In the genomic region with DNA sequence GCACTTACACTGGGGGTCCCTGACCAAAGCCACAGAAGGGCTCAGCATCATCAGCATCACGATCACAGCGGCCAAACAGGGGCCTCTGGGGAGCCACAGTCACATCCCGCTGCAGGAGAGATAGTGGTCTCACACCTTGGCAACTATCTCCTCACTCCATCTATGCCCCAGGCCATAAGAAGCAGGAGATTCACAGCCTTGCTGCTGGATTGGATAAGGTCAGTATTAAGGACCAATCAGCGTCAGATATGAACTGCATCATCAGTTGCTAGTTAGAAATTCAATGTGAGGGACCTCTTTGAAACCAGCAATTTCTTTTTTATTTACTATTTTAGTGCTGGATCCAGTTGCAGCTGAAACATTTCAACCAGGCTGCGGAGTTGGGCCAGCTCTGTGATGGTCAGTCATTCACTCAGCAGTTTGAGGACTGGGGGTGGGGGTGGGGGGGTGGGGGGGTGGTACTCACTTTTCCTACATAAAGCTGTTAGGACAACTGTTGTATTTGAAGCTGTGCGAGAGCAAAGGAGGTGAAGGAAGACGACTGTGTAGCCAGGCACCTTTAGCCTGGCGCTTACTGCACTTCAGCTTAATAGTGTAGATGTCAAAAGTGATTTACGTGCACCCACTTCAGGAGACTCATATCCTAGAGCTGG, we compare ENCODE assay signal across 8 mouse cellular contexts. TPM values are rescaled to one million over a fixed set of nuclear protein-coding genes. Genes with fewer than 3 reads are reported as not detected.
DNase-seq lines count a peak whose midpoint lies in the region; ATAC-seq lines count a peak whose summit lies in the region.

No protein-coding gene starts in this region.

- no peaks in the 10 kb centered on the region for H3K9me3 ChIP-seq in embryonic facial prominence, embryonic 11.5 days (replicated peaks; ENCODE audit: control insufficient read depth, low read length)

- peak; percentile 25 for DNase-seq in adrenal gland, adult 8-10 months
- DNase-seq in embryonic facial prominence, embryonic 11.5 days (ENCODE audit: low spot score) = peak; percentile 77
- DNase-seq in heart, postnatal 10 days = peak; percentile 78 to 79
- peak; percentile 78 for DNase-seq in large intestine, adult 2 months (ENCODE audit: low read depth, low spot score)
- DNase-seq in lung, adult 18-20 months = peak; percentile 19 to 76
- DNase-seq in thymus, postnatal 36 days = peak; percentile 14 to 17

- peak overlapping the region; percentile 42 for H3K4me3 ChIP-seq in embryonic facial prominence, embryonic 11.5 days (ENCODE audit: low read depth, low read length)

- WGBS in embryonic facial prominence, embryonic 11.5 days = 13% methylated on average over 9 of the region's 9 CpGs
- WGBS in large intestine, adult 2 months = 20% methylated on average over 9 of the region's 9 CpGs

- no peaks in the 10 kb centered on the region for H3K36me3 ChIP-seq in embryonic facial prominence, embryonic 11.5 days (replicated peaks; ENCODE audit: control insufficient read depth, insufficient read depth, low read depth, low read length)

- no peaks in the 10 kb centered on the region for H3K4me1 ChIP-seq in embryonic facial prominence, embryonic 11.5 days (ENCODE audit: control insufficient read depth, insufficient read depth, low read length)

- H3K4me2 ChIP-seq in embryonic facial prominence, embryonic 11.5 days (ENCODE audit: low read depth, low read length) = peak overlapping the region; percentile 71

- peak; percentile 93 for ATAC-seq in CD4-positive, CD25-positive, alpha-beta regulatory T cell, adult 4 months
- peak; percentile 68 for ATAC-seq in embryonic facial prominence, embryonic 11.5 days (replicated peaks; ENCODE audit: insufficient number of reproducible peaks, low FRiP score, low TSS enrichment, low read depth)
- ATAC-seq in neutrophil, adult 5-6 weeks (ENCODE audit: extremely low read depth, insufficient number of reproducible peaks, low FRiP score, poor library complexity, severe bottlenecking) = peak; percentile 78

- H3K9ac ChIP-seq in embryonic facial prominence, embryonic 11.5 days (replicated peaks; ENCODE audit: low read length) = no peak overlapping the region

- H3K27ac ChIP-seq in embryonic facial prominence, embryonic 11.5 days (replicated peaks; ENCODE audit: low read depth, low read length) = peak overlapping the region; percentile 57; the same call in 1 of the 2 replicates

- intact Hi-C loops in heart, postnatal 10 days (cut with DNase I) = no loop called here

- H3K27me3 ChIP-seq in embryonic facial prominence, embryonic 11.5 days (ENCODE audit: control insufficient read depth, insufficient read depth, low read length) = no peaks in the 10 kb centered on the region

RNA-seq across cellular contexts. Expression of a gene that starts 0.4 kb away (rescaled TPM):
- 1 to 10 TPM; 1.8 to 1.9 TPM for polyA plus RNA-seq in CD4-positive, CD25-positive, alpha-beta regulatory T cell, adult 4 months (2017; shearing (Covaris generic))
- 1 to 10 TPM; 1.7 to 8.6 (median 5.6) TPM for total RNA-seq in adrenal gland, adult 8-10 months (2022)
- 0.39 and 0.72 TPM in 2 replicates for polyA plus RNA-seq in embryonic facial prominence, embryonic 11.5 days (2014; fragmentation: Nextera tagmentation; extraction: Ambion mirVana)
- not detected for total RNA-seq in heart, postnatal 10 days (2021)
- polyA plus RNA-seq in large intestine, adult 2 months (2012; rRNA removed) = 0.64 and 1.3 TPM in 2 replicates
- 12.5 and 14.0 TPM in 2 replicates for total RNA-seq in neutrophil, adult 5-6 weeks (2017)

RNA-seq across cellular contexts. Expression of a gene that starts 21.3 kb away (rescaled TPM):
- not detected for polyA plus RNA-seq in CD4-positive, CD25-positive, alpha-beta regulatory T cell, adult 4 months (2017; shearing (Covaris generic))
- not detected for total RNA-seq in adrenal gland, adult 8-10 months (2022)
- polyA plus RNA-seq in embryonic facial prominence, embryonic 11.5 days (2014; fragmentation: Nextera tagmentation; extraction: Ambion mirVana) = not detected in 2 replicates
- total RNA-seq in heart, postnatal 10 days (2021) = not detected
- polyA plus RNA-seq in large intestine, adult 2 months (2012; rRNA removed) = 81.1 and 155 TPM in 2 replicates
- total RNA-seq in neutrophil, adult 5-6 weeks (2017) = 0.93 TPM in 1 of 2 replicates, not detected in the other

RNA-seq across cellular contexts. Expression of a gene that starts 43.6 kb away (rescaled TPM):
- under 1 TPM in 1 of 2 experiments, not detected in 1; 0.23 TPM for polyA plus RNA-seq in CD4-positive, CD25-positive, alpha-beta regulatory T cell, adult 4 months (2017; shearing (Covaris generic))
- under 1 TPM; 0.40 to 0.90 (median 0.57) TPM for total RNA-seq in adrenal gland, adult 8-10 months (2022)
- 0.08 TPM in 1 of 2 replicates, not detected in the other for polyA plus RNA-seq in embryonic facial prominence, embryonic 11.5 days (2014; fragmentation: Nextera tagmentation; extraction: Ambion mirVana)
- under 1 TPM; 0.22 to 0.30 TPM for total RNA-seq in heart, postnatal 10 days (2021)
- 48.4 and 121 TPM in 2 replicates for polyA plus RNA-seq in large intestine, adult 2 months (2012; rRNA removed)
- 10.9 and 11.9 TPM in 2 replicates for total RNA-seq in neutrophil, adult 5-6 weeks (2017)

Comparison
In these comparisons a context has a peak if more than half of its experiments do, and no peak if none do; other contexts are left out.
1. Peak in every context shown above with its lines: DNase-seq, ATAC-seq, H3K4me3 ChIP-seq and H3K27ac ChIP-seq.
2. DNase-seq: peak in every context shown above with its lines; median percentile 78 in heart, postnatal 10 days; 78 in large intestine, adult 2 months; 77 in embryonic facial prominence, embryonic 11.5 days; 48 in lung, adult 18-20 months; 25 in adrenal gland, adult 8-10 months; 16 in thymus, postnatal 36 days.